Comparison of ENCODE assay signal across 8 mouse cellular contexts in the genomic region with DNA sequence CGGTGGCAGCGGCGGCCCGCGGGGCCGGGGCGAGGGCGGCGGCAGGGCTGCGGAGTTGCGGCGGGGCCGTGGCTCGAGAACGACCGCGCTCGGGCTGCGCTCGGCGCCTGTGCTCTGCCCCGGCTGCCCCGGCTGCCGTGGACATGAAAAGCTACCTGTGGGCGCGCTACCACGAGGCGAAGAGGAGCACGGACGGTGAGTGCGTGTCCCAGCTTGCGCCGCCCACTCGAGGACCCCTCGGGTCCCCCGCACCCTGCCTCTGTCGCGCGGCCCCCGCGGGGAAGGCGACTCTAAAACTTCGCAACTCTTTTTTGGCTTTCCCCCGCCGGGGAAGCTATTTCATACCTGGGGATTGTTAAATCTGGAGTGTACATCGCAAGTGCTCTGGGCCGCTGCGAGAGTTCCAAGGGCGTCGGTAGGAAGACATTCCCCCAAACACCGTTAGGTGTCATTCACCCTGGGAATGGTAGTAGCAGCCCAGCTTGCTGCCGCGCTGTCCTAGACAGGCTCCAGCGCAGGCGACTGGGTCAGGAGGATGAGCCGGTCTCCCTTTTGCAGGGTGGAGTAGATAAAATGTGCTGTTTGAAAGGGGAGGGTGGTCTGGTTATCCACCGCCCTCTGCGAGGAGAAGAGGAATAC. TPM values are rescaled to one million over a fixed set of nuclear protein-coding genes. Genes with fewer than 3 reads are reported as not detected.
DNase-seq lines count a peak whose midpoint lies in the region; ATAC-seq lines count a peak whose summit lies in the region.

No protein-coding gene starts in this region.

- under 1% methylated on average over 55 of the region's 58 CpGs for WGBS in hindbrain, embryonic 12.5 days
- WGBS in limb, embryonic 15.5 days: under 1% methylated on average over 39 of the region's 58 CpGs
- WGBS in midbrain, embryonic 15.5 days: under 1% methylated on average over 58 of the region's 58 CpGs

- no peaks in the 10 kb centered on the region for H3K9me3 ChIP-seq in erythroblast, embryonic 14.5 days (ENCODE audit: control insufficient read depth, low read length)
- H3K9me3 ChIP-seq in hindbrain, embryonic 12.5 days (replicated peaks): no peaks in the 10 kb centered on the region
- no peaks in the 10 kb centered on the region for H3K9me3 ChIP-seq in limb, embryonic 15.5 days
- H3K9me3 ChIP-seq in midbrain, embryonic 15.5 days: no peaks in the 10 kb centered on the region

- H3K4me3 ChIP-seq in erythroblast, embryonic 14.5 days (replicated peaks): peak overlapping the region; percentile 74
- H3K4me3 ChIP-seq in hindbrain, embryonic 12.5 days: peak overlapping the region; percentile 60
- H3K4me3 ChIP-seq in limb, embryonic 15.5 days: peak overlapping the region; percentile 77
- peak overlapping the region; percentile 86 for H3K4me3 ChIP-seq in midbrain, embryonic 15.5 days

- H3K27me3 ChIP-seq in erythroblast, embryonic 14.5 days (ENCODE audit: control insufficient read depth): peaks cover 11% of the 10 kb centered on the region
- H3K27me3 ChIP-seq in hindbrain, embryonic 12.5 days: peaks cover 13% of the 10 kb centered on the region; the same call in 1 of the 2 replicates
- 0 out of 2 replicates have a peak, but pooled peaks cover 5% of the 10 kb centered on the region for H3K27me3 ChIP-seq in limb, embryonic 15.5 days
- no peaks in the 10 kb centered on the region for H3K27me3 ChIP-seq in midbrain, embryonic 15.5 days (replicated peaks)

- no peaks in the 10 kb centered on the region for H3K36me3 ChIP-seq in erythroblast, embryonic 14.5 days (ENCODE audit: control insufficient read depth)
- H3K36me3 ChIP-seq in hindbrain, embryonic 12.5 days: no peaks in the 10 kb centered on the region
- no peaks in the 10 kb centered on the region for H3K36me3 ChIP-seq in limb, embryonic 15.5 days
- H3K36me3 ChIP-seq in midbrain, embryonic 15.5 days (replicated peaks): no peaks in the 10 kb centered on the region

- DNase-seq in layer of hippocampus, postnatal 10 days (ENCODE audit: low spot score in 2 of 2): peak; percentile 34 to 40
- no peak for DNase-seq in layer of hippocampus, adult 18-20 months (ENCODE audit: low spot score in 2 of 2)
- peak; percentile 41 to 45 for DNase-seq in adrenal gland, adult 18-20 months (ENCODE audit: low spot score in 2 of 2)
- peak; percentile 14 to 20 for DNase-seq in urinary bladder, postnatal 36 days (ENCODE audit: low spot score in 2 of 2)

- ATAC-seq in hindbrain, embryonic 12.5 days (ENCODE audit: low FRiP score): peak; percentile 69
- 0 out of 2 replicates have a peak, but pooled peaks have one; percentile 2 for ATAC-seq in limb, embryonic 15.5 days (ENCODE audit: insufficient number of reproducible peaks, low FRiP score, low TSS enrichment, low read depth)
- ATAC-seq in midbrain, embryonic 15.5 days (replicated peaks): peak; percentile 74

- H3K4me2 ChIP-seq in hindbrain, embryonic 12.5 days (replicated peaks): peak overlapping the region; percentile 99
- peak overlapping the region; percentile 99 for H3K4me2 ChIP-seq in limb, embryonic 15.5 days
- H3K4me2 ChIP-seq in midbrain, embryonic 15.5 days: peak overlapping the region; percentile 96

- H3K4me1 ChIP-seq in erythroblast, embryonic 14.5 days (ENCODE audit: control insufficient read depth): peaks cover 27% of the 10 kb centered on the region
- peaks cover 13% of the 10 kb centered on the region for H3K4me1 ChIP-seq in hindbrain, embryonic 12.5 days
- peaks cover 20% of the 10 kb centered on the region; the same call in 1 of the 2 replicates for H3K4me1 ChIP-seq in limb, embryonic 15.5 days
- H3K4me1 ChIP-seq in midbrain, embryonic 15.5 days: peaks cover 39% of the 10 kb centered on the region

- H3K9ac ChIP-seq in hindbrain, embryonic 12.5 days: peak overlapping the region; percentile 66
- peak overlapping the region; percentile 60 for H3K9ac ChIP-seq in limb, embryonic 15.5 days
- peak overlapping the region; percentile 77 for H3K9ac ChIP-seq in midbrain, embryonic 15.5 days

- H3K27ac ChIP-seq in hindbrain, embryonic 12.5 days: peak overlapping the region; percentile 18; the same call in 1 of the 2 replicates
- H3K27ac ChIP-seq in limb, embryonic 15.5 days: peak overlapping the region; percentile 63; the same call in 1 of the 2 replicates
- peak overlapping the region; percentile 76 for H3K27ac ChIP-seq in midbrain, embryonic 15.5 days

RNA-seq across cellular contexts. Expression of a gene that starts 0.4 kb away (rescaled TPM):
- total RNA-seq in layer of hippocampus, postnatal 10 days (2021): 100 to 1,000 TPM in 1 of 2 experiments, 10 to 100 TPM in 1; 86.3 to 102 TPM
- total RNA-seq in layer of hippocampus, adult 18-20 months (2021): 100 to 1,000 TPM; 132 to 138 TPM
- total RNA-seq in adrenal gland, adult 18-20 months (2021): 10 to 100 TPM; 39.3 to 46.3 TPM
- polyA plus RNA-seq in erythroblast, embryonic 14.5 days (2012): 0.01 and 0.02 TPM in 2 replicates
- polyA plus RNA-seq in hindbrain, embryonic 12.5 days (2016; fragmentation: Nextera tagmentation; extraction: Ambion mirVana): 3.9 and 4.2 TPM in 2 replicates
- polyA plus RNA-seq in limb, embryonic 15.5 days (2015; fragmentation: Nextera tagmentation; extraction: Ambion mirVana): 0.99 and 1.0 TPM in 2 replicates
- polyA plus RNA-seq in midbrain, embryonic 15.5 days (2015; fragmentation: Nextera tagmentation; extraction: Ambion mirVana): 13.8 and 14.4 TPM in 2 replicates

RNA-seq across cellular contexts. Expression of a gene that starts 15.5 kb away (rescaled TPM):
- total RNA-seq in layer of hippocampus, postnatal 10 days (2021): 10 to 100 TPM; 23.7 to 29.2 TPM
- 10 to 100 TPM; 29.2 to 41.2 TPM for total RNA-seq in layer of hippocampus, adult 18-20 months (2021)
- 10 to 100 TPM; 12.4 to 15.9 TPM for total RNA-seq in adrenal gland, adult 18-20 months (2021)
- not detected in 2 replicates for polyA plus RNA-seq in erythroblast, embryonic 14.5 days (2012)
- polyA plus RNA-seq in hindbrain, embryonic 12.5 days (2016; fragmentation: Nextera tagmentation; extraction: Ambion mirVana): not detected in 2 replicates
- not detected in 2 replicates for polyA plus RNA-seq in limb, embryonic 15.5 days (2015; fragmentation: Nextera tagmentation; extraction: Ambion mirVana)
- polyA plus RNA-seq in midbrain, embryonic 15.5 days (2015; fragmentation: Nextera tagmentation; extraction: Ambion mirVana): not detected in 2 replicates

Comparison
In these comparisons a context has a peak if more than half of its experiments do, and no peak if none do; other contexts are left out.
1. DNase-seq: peak in layer of hippocampus, postnatal 10 days (2 of 2), adrenal gland, adult 18-20 months (2 of 2) and urinary bladder, postnatal 36 days (2 of 2); none in layer of hippocampus, adult 18-20 months (0 of 2).
2. ATAC-seq: peak in every context shown above with its lines; median percentile 74 in midbrain, embryonic 15.5 days; 69 in hindbrain, embryonic 12.5 days; 2 in limb, embryonic 15.5 days.
3. H3K27ac ChIP-seq: peak in every context shown above with its lines; median percentile 76 in midbrain, embryonic 15.5 days; 63 in limb, embryonic 15.5 days; 18 in hindbrain, embryonic 12.5 days.
4. Peak in every context shown above with its lines, with median percentiles within 50 percentile points of each other: H3K4me3 ChIP-seq, H3K4me2 ChIP-seq and H3K9ac ChIP-seq.